Mouse (Mus musculus) erythroblast, embryonic 14.5 days (primary cell): ENCODE measurements around the gene Rpl23a.

ENCODE experiments used
- GATA1 ChIP-seq: IDR thresholded peaks from 2 replicates; pipeline ENCODE4 v1.6.1; 2012; ENCODE audit warnings: low read length, inconsistent platforms, mixed read lengths
- TAL1 ChIP-seq: IDR thresholded peaks from 3 replicates; pipeline ENCODE4 v1.6.1; 2012; ENCODE audit warnings: low read length, inconsistent platforms, mixed read lengths

DNA sequence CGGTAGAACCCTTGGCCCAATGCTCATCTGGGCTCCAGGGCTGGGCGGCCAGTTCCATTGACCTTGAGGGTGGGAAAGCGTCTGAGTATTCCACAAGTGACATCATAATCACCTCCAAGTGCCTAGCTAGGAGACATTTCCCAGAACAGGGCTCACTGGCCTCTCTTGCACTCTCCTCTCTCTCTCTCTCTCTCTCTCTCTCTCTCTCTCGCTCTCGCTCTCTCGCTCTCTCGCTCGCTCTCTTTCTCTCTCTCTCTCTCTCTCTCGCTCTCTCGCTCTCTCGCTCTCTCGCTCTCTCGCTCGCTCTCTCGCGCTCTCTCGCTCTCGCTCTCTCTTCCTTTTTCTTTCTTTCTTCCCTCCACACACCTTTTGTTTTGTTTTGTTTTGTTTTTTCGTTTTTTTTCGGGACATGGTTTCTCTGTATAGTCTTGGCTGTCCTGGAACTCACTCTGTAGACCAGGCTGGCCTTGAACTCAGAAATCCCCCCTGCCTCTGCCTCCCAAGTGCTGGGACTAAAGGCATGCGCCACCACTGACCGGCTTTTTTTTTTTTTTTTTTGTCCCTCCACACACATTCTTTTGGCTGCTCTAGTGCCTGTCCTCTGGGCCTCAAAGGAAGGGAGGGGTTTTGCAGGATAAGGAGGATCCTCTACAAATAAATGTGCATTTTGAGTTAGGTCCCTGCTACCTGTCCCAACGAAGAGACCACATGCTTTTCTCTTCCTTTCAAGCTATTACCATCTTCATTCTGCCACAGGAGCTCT is 11.9 kb upstream of the Rpl23a start:
- TF ChIP-seq TAL1, result no peak
- TF ChIP-seq GATA1, result no peak
